Mouse (Mus musculus) telencephalon, adult 2 months (tissue): ENCODE data around the gene Syngr1.

Source experiments
- DNase-seq: peaks from one replicate; pipeline ENCODE4 v3.0.0-alpha.2; 2011; ENCODE audit warnings: low read depth, low spot score

Gene Syngr1

GRCm38 (mm10) chr15:80070095-80070644, 21.0 kb upstream of the Syngr1 start:
- no peak for DNase-seq

DNA sequence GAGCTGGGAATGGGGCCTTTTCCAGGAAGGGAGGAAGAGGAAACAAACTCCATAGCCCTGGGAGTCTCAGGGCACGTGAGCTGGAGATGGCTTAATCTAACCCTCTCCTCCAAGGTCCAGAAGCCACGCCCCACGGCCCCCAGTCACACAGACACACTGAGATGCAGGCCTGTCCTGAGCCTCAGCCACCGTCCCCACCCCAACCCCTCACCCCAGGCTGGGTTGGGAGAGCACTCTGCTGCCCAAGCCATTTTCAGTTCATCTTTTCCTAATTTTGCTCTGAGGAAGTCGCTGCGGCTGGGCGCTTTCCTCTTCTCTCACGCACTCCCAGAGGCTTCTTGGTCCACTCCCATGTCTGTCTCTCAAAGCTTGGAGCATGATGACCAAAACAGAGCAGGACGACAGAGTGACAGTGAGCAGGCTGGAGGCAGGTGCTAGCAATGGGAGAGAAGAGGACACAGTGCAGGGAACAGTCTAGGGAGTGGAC, 19.1 kb upstream of the Syngr1 start:
- no peak for DNase-seq

DNA sequence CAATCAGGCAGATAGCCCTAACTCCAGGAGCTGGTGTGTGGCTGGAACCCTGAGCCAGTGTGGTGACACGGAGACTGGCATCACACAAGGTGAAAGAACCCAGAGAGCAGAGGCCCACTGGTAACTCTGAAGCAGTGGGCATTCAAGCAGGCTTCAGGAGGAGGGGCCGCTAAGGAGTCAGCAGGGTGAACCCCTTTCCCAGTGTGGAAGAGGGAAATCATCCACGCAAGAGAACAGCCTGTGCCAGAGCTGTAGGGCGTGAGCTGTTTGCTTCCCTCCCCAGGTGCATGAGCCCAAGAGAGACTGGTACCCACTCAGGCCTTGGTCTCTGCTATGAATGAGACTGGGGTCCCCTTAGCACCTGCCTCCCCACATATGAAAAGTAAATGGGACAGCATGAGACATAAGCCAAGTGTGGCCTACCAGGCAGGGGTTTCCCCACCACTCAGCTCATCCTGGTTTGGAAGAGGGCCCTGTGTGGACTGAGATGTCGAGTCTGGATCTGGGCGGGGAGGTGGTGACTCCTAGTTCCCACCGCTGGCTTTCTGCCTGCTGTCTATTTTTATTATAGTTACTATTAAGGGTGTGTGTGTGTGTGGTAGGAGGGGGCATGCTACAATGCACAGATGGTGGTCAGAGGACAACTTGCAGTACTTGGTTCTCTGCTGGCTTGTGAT, 18.4 kb upstream of the Syngr1 start:
- no peak for DNase-seq

DNA sequence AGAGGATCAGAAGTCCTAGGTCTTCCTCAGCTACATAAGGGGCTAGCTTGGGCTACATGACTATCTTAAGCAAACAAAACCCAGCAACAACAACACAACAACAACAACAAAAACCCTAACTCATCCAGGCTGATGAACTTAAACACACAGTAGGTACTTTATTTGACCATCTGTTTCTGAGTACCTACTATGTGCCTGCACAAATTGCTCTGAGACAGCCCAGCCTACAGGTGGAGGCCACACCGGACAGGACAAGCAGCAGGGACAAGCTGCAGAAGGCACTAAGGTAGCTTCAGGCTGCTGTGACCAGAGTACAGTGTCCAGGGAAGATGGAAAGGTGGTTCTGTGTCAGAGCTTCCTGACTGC, 17.9 kb upstream of the Syngr1 start:
- DNase-seq: no peak

GRCm38 (mm10) chr15:80074663-80075373, 16.3 kb upstream of the Syngr1 start:
- DNase-seq: no peak

DNA sequence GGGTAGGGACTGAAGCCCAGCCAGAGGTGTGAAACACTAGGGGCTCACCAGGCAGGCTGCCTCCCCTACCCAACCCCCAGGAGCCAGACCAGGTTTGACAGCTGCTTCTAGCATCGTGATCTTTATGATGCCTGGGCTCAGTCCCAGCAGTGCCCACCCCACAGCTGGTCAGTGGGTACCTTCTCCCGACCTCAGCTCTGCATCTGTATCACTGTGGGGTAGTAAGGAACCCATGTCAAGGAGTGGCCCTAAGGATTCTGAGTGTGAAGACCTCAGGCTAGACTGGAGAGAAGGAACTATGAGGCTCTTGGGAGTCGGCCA, 15.8 kb upstream of the Syngr1 start:
- no peak for DNase-seq

- no peak for DNase-seq
Observed at GRCm38 (mm10) chr15:80075733-80076337, 15.3 kb upstream of the Syngr1 start.

DNA sequence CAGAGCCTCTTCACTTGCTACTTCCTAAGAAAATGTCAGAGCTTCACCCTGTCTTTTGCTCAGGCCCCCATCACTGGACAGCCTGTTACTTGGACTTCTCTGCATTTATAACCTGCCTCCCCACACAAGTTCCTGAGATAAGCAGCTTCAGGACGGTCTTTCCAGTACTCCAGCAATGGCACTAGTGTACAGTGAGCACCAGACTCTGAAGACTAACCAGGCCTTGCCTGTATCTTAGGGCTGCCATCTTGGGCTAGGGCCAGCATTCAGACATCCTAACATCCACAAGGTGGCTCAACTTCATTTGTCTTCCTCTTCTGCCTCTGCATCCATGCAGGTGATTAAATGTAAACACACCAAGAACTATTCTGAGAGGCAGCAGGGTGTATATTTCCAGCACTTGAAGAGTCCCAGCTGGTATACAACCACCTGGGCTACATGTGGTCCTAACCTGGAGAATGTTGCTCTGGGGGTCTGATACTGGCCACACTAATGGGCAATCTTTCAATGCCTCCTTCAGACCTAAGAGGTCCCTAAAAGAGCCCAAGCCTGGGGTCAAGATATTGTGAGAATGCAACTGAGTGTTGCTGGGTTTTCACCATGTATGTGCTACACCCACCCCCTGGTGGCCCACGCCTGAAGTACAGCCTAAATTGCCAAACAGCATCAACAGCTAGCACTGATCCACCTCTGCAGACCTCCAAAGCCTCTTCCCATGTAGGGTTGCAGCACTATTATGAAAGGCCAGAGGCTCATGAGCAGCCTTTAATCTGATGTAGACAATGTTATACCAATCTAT, 14.6 kb upstream of the Syngr1 start:
- DNase-seq: no peak

GRCm38 (mm10) chr15:80078058-80078814, 12.9 kb upstream of the Syngr1 start:
- no peak for DNase-seq

DNA sequence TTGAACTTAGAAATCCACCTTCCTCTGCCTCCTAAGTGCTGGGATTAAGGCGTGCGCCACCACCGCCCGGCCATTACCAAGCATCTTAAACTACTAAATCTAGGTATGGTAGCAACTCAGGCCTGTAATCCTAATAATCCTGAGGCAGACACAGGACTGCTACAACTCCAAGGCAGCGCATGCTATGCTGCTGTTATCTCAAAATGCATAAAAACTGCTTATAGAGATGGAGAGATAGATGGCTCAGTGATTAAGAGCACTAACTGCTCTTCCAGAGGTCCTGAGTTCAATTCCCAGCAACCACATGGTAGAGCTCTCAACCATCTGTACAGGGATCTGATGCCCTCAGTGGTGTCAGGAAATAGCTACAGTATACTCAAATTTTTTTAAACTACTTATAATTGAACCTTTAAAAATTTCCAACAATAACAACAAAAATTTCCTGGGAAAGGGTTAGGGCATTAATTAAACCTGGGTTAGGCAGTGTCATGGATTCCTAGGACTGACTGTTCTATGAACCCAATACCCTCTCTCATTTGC, 11.9 kb upstream of the Syngr1 start:
- DNase-seq: no peak

DNA sequence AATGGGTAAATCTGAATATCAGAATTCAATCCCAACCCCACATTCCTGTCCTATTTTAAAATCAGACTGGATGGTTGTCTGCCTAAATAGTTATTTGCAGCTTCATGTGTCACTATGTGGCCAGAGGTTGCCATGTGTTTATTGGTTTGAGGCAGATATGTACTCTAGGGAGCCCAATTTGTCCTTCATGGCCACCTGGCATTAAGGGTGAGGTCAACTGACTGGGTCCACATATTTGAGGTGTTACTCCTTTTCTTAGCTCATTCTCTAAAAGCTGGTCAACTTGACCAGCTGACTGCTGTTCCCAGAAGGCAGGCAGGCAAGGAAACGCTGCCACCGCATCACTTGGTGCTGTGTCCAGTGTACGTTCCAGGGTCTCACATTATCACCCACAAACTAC, 11.2 kb upstream of the Syngr1 start:
- no peak for DNase-seq

GRCm38 (mm10) chr15:80080711-80081615, 10.2 kb upstream of the Syngr1 start:
- DNase-seq: no peak

GRCm38 (mm10) chr15:80081801-80082546, 9.2 kb upstream of the Syngr1 start:
- DNase-seq: no peak

- no peak for DNase-seq
Observed at GRCm38 (mm10) chr15:80082661-80083275, 8.4 kb upstream of the Syngr1 start.

- peak; percentile 100 for DNase-seq
Observed at GRCm38 (mm10) chr15:80083276-80083731, 7.8 kb upstream of the Syngr1 start.

DNA sequence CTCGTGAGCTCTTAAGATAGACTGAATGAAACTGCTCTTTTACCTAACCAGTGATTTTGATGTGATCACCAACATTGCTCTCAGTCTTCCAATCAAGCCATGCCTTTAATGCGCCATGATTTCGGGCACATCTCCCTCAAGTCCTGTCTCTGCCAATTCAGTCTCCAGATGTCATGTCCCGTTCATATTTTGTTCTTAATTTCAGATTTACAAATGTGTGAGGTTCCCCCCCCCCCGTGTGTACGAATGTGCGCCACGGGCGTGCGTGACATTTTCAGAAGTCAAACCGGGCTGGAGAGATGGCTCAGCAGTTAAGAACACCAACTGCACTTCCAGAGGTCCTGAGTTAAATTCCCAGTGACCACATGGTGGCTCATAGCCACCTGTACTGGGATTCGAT, 7.4 kb upstream of the Syngr1 start:
- DNase-seq: no peak

DNA sequence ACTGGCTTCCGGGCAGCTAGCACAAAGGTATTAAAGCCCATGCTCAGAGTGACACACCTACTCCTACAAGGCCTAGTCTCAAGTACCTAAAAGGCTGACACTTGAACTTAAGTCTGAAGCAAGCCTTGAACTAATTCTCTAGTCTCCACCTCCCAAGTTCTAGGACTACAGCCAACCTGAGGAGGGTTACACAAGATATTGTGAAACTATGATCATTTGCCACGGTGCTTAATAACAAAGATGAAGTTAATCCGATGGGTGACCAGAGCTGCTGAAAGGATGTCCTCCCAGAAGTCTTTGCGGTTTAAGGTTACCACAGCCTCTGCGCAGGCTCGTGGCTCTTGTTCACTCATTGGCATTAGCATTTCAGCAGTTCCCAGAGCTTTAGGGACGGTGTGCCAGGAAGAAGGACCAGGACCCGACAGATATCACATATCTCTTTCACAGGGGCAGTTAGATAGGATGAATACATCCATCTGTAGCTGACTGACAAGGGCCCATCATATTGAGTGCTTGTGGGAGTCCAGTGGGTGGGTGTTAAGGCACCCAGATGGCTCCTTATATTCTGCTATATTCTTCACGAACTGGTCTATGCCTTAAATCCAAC, 3.6 kb upstream of the Syngr1 start:
- DNase-seq: no peak

DNA sequence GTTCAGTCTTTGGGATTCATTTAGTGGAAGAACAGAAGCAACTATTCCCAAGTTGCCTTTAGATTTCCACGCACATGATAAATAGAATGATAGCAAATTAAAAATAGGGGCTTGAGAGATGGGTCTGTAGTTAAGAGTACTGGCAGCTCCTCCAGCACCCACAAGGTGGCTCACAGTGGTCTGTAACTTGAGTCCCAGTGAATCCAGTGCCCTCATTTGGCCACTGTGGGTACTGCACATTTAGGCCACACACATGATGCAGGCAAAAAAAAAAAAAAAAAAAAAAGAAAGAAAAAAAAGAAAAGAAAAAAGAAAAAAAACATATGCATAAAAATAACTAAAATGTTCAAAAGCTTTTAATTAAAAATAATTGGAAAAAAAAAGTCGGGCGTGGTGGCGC, 2.5 kb upstream of the Syngr1 start:
- DNase-seq: peak; percentile 90
